Mouse (Mus musculus): ENCODE data around the gene Zmynd15.

DNA sequence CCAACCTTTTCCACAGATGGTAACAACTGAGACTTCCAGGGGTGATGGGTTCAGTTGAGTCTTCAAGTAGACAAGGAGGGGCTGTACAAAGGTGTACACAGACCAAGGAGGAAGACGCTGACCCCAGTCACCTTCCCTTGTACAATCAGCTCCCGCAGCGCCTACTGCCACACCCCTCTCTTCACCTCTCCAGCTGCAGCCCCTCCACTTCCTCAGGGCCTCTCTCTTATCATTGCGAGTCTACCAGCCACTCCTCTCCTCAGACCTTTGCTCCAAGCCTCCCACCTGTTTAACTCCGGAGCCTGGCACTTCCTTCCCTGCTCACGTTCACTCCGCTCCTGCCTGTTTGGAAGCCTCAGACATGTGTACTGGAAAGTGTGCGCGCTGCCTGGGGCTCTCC lies 45.7 kb downstream of the Zmynd15 start, which contains the start of gene Tm4sf5:
- TF ChIP-seq CTCF (IDR thresholded peaks at IDR 0.05; ENCODE audit: control insufficient read depth, insufficient read depth, low read length) (no peak), POLR2A (IDR thresholded peaks at IDR 0.05; ENCODE audit: borderline replicate concordance, control insufficient read depth, low read depth, low read length) (no peak)
